Mouse (Mus musculus) forebrain, embryonic 12.5 days (tissue): ENCODE measurements around the gene Rbm7. TPM values are rescaled to one million over a fixed set of nuclear protein-coding genes. Genes with fewer than 3 reads are reported as not detected.
"Not testable (repeated sequence)": the region's sequence is repeated elsewhere in the genome, so short reads cannot be mapped to it uniquely, and the experiment has no call there.

Source experiments
- ATAC-seq: fragments of 200-750 bp; cut with Nextera tagmentation; 2 replicates; pipeline ENCODE4 v1.8.0; 2017; ENCODE audit warnings: moderate TSS enrichment; ENCODE audit not compliant: low FRiP score
- H3K27ac ChIP-seq: fragments of 300-500 bp; sonication (generic); 2 replicates; pipeline ENCODE4 v1.5.1; 2016; ENCODE audit warnings: mild to moderate bottlenecking
- H3K27me3 ChIP-seq: fragments of 300-500 bp; sonication (generic); 2 replicates; pipeline ENCODE4 v1.6.1; 2016; ENCODE audit warnings: mild to moderate bottlenecking
- H3K36me3 ChIP-seq: fragments of 300-500 bp; sonication (generic); replicated peaks from 2 replicates; pipeline ENCODE4 v1.6.1; 2016; ENCODE audit warnings: mild to moderate bottlenecking
- H3K4me1 ChIP-seq: fragments of 300-500 bp; sonication (generic); 2 replicates; pipeline ENCODE4 v1.6.1; 2016
- H3K4me2 ChIP-seq: fragments of 300-500 bp; sonication (generic); 2 replicates; pipeline ENCODE4 v1.6.1; 2016; ENCODE audit warnings: mild to moderate bottlenecking, moderate library complexity
- H3K4me3 ChIP-seq: fragments of 300-500 bp; sonication (generic); replicated peaks from 2 replicates; pipeline ENCODE4 v1.5.1; 2016; ENCODE audit warnings: mild to moderate bottlenecking
- H3K9ac ChIP-seq: fragments of 300-500 bp; sonication (generic); 2 replicates; pipeline ENCODE4 v1.6.1; 2016; ENCODE audit warnings: mild to moderate bottlenecking
- H3K9me3 ChIP-seq: fragments of 300-500 bp; sonication (generic); 2 replicates; pipeline ENCODE4 v1.6.1; 2016
- WGBS: fragments of 180-500 bp; shearing (Covaris S2); methylation state at CpG from one replicate; pipeline ENCODE4 v1.1.7; 2016; 5-methylcytosine and 5-hydroxymethylcytosine counted together
- polyA plus RNA-seq: library from polyadenylated mRNA; unstranded; fragments of >200 nt; fragmentation: Nextera tagmentation; extraction: Ambion mirVana; gene quantifications from 2 replicates; pipeline ENCODE4 v1.2.1, GENCODE M21; 2016

Rbm7 gene
- polyA plus RNA-seq, 1 experiment from 2014 or later = 111 TPM

DNA sequence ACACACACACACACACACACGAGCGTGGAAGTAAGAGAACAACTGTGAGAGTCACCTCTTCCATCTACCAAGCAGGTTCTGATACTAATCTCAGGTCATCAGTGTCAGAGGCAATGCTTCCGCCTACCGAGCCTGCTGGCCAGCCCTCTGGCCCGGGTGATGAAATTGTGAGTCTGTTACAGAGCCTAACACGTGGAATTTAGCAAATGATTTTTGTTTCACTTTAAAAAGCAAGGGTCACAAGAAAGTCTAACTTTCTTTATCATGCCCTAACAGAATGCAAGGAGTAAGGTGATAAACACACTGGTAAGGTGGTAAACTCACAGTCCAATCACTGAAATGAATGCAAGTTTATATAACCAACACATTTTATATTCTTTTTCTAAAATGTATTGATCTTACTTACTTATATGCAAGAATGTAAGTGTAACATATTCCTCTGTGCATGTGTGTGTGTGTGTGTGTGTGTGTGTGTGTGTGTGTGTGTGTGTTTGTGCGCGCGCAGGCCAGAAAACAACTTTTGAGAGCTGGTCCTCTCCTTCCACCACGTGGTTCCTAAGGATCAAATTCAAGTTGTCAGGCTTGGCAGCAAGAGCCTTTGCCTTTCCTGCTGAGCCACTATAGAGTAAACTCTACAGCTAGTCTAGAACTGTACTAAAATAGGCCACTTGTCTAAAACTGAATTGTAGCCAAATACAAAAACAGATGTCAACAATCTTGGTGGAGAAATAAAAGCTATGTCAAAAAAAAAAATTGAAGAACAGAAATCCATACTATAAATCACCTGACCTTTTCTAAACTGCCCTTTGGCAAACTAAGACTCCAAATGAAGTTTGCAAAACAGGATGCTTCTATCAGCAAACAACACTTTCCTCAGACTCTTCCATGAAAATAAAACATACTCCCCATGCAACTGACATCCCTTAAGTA, 18.6 kb downstream of the Rbm7 start:
- Histone ChIP-seq H3K4me1 (peaks cover 13% of the 10 kb centered on the region), H3K9ac (no peak overlapping the region), H3K9me3 (no peaks in the 10 kb centered on the region), H3K27me3 (no peaks in the 10 kb centered on the region), H3K36me3 (peaks cover 16% of the 10 kb centered on the region), H3K27ac (no peak overlapping the region), H3K4me3 (no peak overlapping the region), H3K4me2 (no peak overlapping the region)
- no peak for ATAC-seq
- 94% methylated on average over 10 of the region's 10 CpGs for WGBS

DNA sequence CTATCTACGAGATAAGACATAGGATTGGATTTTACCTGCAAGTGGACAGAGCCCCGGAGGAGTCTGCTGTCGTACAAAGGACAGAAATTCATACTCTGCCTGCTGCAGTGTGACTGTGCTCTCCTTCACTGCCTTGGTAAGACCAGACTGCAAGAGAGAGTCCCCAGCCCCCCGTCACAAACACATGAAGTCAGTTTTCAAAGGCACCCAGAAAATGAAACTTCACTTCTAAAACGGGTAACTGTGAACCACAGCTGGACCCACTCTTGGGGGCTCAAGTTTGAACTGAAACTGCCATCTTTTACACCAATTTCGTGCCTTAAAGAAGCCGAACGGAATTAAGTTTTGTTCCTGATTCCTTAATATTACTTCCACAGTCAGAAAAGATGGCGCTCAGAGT, 20.7 kb downstream of the Rbm7 start:
- Histone ChIP-seq H3K4me1 (0 out of 2 replicates have a peak, but pooled peaks cover 1% of the 10 kb centered on the region), H3K36me3 (peaks cover 30% of the 10 kb centered on the region), H3K4me2 (no peak overlapping the region), H3K4me3 (no peak overlapping the region), H3K9ac (no peak overlapping the region), H3K9me3 (no peaks in the 10 kb centered on the region), H3K27me3 (no peaks in the 10 kb centered on the region), H3K27ac (no peak overlapping the region)
- WGBS = 93% methylated on average over 9 of the region's 9 CpGs
- no peak for ATAC-seq

DNA sequence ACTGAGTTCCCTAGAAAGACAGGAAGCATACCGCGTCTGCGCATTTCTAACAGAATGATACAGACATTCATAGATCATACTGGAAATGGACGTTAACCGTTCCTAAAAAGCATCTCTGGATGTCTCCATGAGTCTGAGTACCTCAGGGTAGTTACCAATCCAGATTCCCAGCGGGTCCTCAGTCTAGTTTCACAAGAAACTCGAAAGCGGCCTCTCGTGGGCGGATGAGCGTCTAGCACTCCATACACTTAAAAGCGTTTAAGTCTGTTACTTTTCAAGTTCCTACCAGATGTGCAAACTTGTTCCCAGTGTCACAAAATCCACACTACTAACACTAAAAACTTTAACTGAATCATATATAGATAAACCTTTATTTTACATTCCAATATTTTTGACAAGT, 22.0 kb downstream of the Rbm7 start:
- no peaks in the 10 kb centered on the region for H3K9me3 ChIP-seq
- no peaks in the 10 kb centered on the region for H3K27me3 ChIP-seq
- peaks cover 28% of the 10 kb centered on the region for H3K36me3 ChIP-seq
- no peak overlapping the region for H3K4me3 ChIP-seq
- ATAC-seq = no peak
- H3K27ac ChIP-seq = no peak overlapping the region
- H3K4me1 ChIP-seq = no peaks in the 10 kb centered on the region
- WGBS = 96% methylated on average over 12 of the region's 12 CpGs
- no peak overlapping the region for H3K9ac ChIP-seq
- no peak overlapping the region for H3K4me2 ChIP-seq

DNA sequence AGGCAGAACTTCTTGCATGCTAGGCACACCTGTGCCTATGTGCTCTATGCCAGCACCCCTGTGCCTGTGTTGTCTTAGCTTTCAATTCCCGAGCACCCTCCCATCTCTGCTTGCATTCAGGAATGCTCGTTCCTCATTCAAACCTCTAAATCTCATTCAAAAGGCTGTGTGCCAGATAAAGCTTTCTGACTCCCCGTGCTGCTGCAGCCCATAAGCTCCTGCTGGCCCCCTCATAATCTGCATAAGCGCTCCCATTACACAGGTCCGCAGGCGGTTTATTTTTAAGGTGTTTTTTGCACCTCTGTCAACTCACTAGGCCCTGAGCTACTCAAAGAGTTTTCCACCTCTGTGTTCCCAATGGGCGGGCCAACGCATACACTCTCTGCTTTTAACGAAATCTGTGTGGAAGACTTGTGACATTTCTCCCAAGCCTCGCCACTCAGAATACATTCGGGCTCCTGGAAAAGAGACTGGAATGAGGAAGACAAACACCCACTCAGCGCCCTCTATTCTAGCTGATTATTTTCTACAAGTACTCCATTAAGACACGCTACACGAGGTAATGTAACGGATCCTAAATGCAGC, 22.6 kb downstream of the Rbm7 start:
- H3K4me1 ChIP-seq = no peaks in the 10 kb centered on the region
- H3K9ac ChIP-seq = no peak overlapping the region
- 77% methylated on average over 15 of the region's 15 CpGs for WGBS
- no peak for ATAC-seq
- H3K9me3 ChIP-seq = no peaks in the 10 kb centered on the region
- H3K4me2 ChIP-seq = no peak overlapping the region
- peaks cover 23% of the 10 kb centered on the region for H3K36me3 ChIP-seq
- no peak overlapping the region for H3K4me3 ChIP-seq
- no peak overlapping the region for H3K27ac ChIP-seq
- no peaks in the 10 kb centered on the region for H3K27me3 ChIP-seq

DNA sequence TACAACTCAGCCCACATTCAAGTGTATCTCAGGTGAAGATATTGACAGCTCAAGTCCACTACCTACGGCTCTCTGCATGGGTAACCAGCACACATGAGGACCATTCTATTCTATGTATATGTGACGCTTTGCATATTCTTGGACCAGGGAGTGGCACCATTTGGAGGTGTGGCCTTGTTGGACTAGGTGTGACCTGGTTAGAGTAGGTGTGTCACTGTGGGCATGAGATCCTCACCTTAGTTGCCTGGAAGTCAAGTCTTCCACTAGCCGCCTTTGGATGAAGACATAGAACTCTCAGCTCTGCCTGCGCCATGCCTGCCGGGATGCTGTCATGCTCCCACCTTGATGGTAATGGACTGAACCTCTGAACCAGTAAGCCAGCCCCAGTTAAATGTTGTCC, 27.6 kb downstream of the Rbm7 start:
- H3K4me1 ChIP-seq, ATAC-seq, H3K9ac ChIP-seq, H3K4me3 ChIP-seq, H3K27ac ChIP-seq, H3K4me2 ChIP-seq, H3K27me3 ChIP-seq, H3K9me3 ChIP-seq: not testable (repeated sequence)
- peaks cover 24% of the 10 kb centered on the region for H3K36me3 ChIP-seq
- 97% methylated on average over 5 of the region's 5 CpGs for WGBS

DNA sequence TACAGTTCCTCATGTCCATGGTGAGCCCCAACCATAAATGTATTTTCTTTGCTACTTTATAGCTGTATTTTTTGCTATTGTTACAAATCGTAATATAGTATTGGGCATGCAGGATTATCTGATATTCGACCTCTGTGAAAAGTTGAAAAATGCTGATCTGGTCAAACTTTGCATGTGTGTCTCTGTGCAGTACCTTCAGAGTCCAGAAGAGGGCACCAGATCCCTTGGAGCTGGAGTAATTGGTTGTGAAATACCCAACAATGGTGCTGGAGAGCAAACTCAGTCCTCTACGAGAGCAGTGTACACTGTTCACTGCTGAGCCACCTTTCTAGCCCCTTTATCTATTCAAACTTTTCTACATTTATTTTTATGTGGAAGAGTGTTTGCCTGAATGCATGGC, 28.3 kb downstream of the Rbm7 start:
- Histone ChIP-seq H3K4me1 (no peaks in the 10 kb centered on the region), H3K27ac (no peak overlapping the region), H3K4me3 (no peak overlapping the region), H3K9me3 (0 out of 2 replicates have a peak, but pooled peaks cover 6% of the 10 kb centered on the region), H3K9ac (no peak overlapping the region), H3K36me3 (peaks cover 24% of the 10 kb centered on the region), H3K4me2 (no peak overlapping the region), H3K27me3 (no peaks in the 10 kb centered on the region)
- no peak for ATAC-seq
- WGBS = 73% methylated on average over 3 of the region's 3 CpGs

DNA sequence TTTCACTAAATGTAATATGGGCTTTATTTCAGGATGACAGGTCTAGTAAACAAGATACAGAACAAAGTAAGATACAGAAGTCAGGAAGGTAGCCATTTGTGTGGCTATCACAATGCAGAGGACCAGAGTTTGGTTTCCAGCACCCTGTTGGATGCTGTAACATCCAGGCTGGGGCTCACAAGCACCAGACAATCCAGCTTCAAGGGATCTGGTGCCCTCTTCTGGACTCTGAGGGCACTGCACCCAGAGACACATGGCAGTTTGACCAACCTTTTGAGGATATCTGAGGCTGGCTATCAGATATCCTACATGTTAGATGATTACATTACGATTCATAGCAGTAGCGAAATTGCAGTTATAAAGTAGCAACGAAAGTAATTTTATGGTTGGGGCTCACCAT, 29.4 kb downstream of the Rbm7 start:
- Histone ChIP-seq H3K36me3 (peaks cover 16% of the 10 kb centered on the region; the same call in 1 of the 2 replicates), H3K27ac (no peak overlapping the region), H3K27me3 (no peaks in the 10 kb centered on the region), H3K4me2 (no peak overlapping the region), H3K9ac (no peak overlapping the region), H3K9me3 (0 out of 2 replicates have a peak, but pooled peaks cover 6% of the 10 kb centered on the region), H3K4me3 (no peak overlapping the region), H3K4me1 (no peaks in the 10 kb centered on the region)
- no peak for ATAC-seq
- WGBS = 95% methylated on average over 3 of the region's 3 CpGs

DNA sequence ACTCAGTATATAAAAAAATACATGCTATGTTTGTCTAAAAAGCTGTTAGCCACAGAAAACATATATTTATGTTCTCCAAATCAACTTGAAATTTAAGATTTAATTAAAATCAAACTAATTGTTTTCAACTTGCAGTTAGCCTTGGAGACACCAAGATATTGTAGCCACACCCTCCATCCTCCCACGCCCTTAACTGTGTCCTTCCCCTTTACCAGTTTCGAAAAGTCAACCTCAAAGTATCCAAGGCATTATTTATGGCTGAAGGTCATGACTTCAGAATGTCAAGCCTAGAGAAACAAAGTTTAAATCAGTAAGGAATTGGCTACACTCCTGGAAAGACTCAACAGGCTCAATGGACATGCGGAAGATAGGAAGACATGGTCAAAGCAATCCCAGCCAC, 33.6 kb downstream of the Rbm7 start:
- 95% methylated on average over 3 of the region's 3 CpGs for WGBS
- no peaks in the 10 kb centered on the region for H3K27me3 ChIP-seq
- ATAC-seq = no peak
- no peak overlapping the region for H3K27ac ChIP-seq
- 0 out of 2 replicates have a peak, but pooled peaks cover 6% of the 10 kb centered on the region for H3K9me3 ChIP-seq
- H3K4me2 ChIP-seq = no peak overlapping the region
- H3K9ac ChIP-seq = no peak overlapping the region
- H3K36me3 ChIP-seq = 0 out of 2 replicates have a peak, but pooled peaks cover 4% of the 10 kb centered on the region
- H3K4me3 ChIP-seq = no peak overlapping the region
- H3K4me1 ChIP-seq = no peaks in the 10 kb centered on the region

DNA sequence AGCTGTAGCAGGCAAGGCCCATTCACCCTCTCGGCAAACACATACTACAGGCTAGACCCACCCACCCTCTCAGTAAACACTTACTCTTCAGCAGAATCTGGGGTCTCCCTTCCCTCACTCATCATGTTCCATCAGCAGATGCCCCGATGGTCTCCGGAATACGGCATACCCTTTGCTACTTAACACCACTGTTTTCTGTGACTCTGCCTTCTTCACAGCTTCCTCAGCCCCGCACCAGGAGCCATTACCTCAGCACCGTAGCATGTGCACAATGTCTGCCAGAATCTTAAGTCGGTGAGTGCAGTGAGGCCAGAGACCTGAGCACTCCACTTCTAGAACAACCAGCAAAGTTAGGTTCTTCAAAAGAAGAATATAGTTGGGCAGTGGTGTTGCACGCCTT, 34.4 kb downstream of the Rbm7 start:
- no peak for ATAC-seq

DNA sequence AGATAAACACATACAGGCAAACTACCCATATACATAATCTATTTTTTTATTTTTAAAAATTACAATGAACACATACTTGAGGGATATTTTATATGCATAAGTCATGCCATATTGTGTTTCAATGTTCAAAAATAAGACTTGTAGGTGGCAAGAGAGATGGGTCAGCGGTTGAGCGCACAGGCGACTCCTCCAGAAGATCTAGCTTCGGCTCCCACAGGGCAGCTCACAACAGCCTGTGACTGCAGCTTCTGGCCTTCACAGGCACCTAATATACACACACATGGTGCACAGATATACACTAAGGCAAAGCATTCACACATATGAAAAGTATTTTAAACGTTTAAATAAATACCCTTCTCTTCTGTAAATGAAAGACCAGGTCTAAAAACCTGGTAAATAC, 35.7 kb downstream of the Rbm7 start:
- 92% methylated on average over 5 of the region's 5 CpGs for WGBS
- H3K9ac ChIP-seq = no peak overlapping the region

More for the DNA sequence above, 34.4 kb downstream of the Rbm7 start:
- H3K36me3 ChIP-seq = 0 out of 2 replicates have a peak, but pooled peaks cover 4% of the 10 kb centered on the region
- 93% methylated on average over 8 of the region's 8 CpGs for WGBS
- H3K4me3 ChIP-seq = no peak overlapping the region
- H3K27me3 ChIP-seq = no peaks in the 10 kb centered on the region
- no peak overlapping the region for H3K27ac ChIP-seq
- H3K9ac ChIP-seq = no peak overlapping the region
- 0 out of 2 replicates have a peak, but pooled peaks cover 4% of the 10 kb centered on the region for H3K9me3 ChIP-seq
- no peaks in the 10 kb centered on the region for H3K4me1 ChIP-seq
- no peak overlapping the region for H3K4me2 ChIP-seq

DNA sequence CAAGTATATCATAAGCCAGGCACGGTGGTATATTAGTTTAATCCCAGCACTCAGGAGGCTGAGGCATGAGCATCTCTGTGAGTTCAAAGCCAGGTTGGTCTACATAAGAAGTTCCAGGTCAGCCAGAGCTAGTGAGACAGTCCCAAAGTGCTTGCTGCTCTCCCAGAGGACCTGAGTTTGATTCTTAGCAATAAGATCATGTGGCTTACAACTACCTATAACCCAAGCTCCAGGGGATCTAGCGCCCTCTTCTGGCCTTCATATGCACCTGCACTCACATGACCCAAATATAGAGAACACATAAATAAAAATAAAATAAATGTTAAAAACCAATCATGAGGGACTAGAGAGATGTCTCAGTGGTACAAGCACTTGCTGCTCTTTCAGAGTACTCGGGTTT, 36.2 kb downstream of the Rbm7 start:
- no peak overlapping the region for H3K4me2 ChIP-seq
- no peak overlapping the region for H3K9ac ChIP-seq
- H3K4me3 ChIP-seq = no peak overlapping the region
- no peaks in the 10 kb centered on the region for H3K27me3 ChIP-seq
- no peaks in the 10 kb centered on the region for H3K36me3 ChIP-seq
- H3K4me1 ChIP-seq = no peaks in the 10 kb centered on the region
- WGBS = 69% methylated on average over 3 of the region's 3 CpGs
- no peak overlapping the region for H3K27ac ChIP-seq
- H3K9me3 ChIP-seq = no peaks in the 10 kb centered on the region
- no peak for ATAC-seq

More for the DNA sequence above, 35.7 kb downstream of the Rbm7 start:
- Histone ChIP-seq H3K27ac (no peak overlapping the region), H3K4me3 (no peak overlapping the region), H3K27me3 (no peaks in the 10 kb centered on the region), H3K36me3 (no peaks in the 10 kb centered on the region), H3K4me2 (no peak overlapping the region), H3K4me1 (no peaks in the 10 kb centered on the region), H3K9me3 (no peaks in the 10 kb centered on the region)
- ATAC-seq = no peak

DNA sequence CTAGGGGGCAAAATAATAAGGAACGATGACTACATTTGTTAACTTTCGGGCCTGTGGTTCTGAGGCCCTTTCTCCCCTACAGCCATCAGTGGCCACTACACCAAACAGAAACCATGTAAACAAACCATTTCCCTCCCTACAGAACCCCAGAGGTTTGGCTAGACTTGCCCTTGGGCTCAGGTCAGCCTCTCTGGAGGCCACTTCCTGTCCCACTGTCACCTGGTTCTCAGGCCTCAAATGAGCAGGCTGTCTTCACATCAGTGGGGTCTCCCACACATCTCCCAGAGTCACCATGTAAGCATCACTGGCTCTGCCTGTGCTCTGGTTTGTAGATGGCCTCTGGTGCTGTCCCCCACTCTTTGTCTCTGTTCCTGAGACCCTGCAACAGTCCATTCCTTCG, 39.1 kb downstream of the Rbm7 start:
- Histone ChIP-seq H3K4me2 (no peak overlapping the region), H3K36me3 (no peaks in the 10 kb centered on the region), H3K27me3 (no peaks in the 10 kb centered on the region), H3K9ac (no peak overlapping the region), H3K4me3 (no peak overlapping the region), H3K4me1 (no peaks in the 10 kb centered on the region), H3K9me3 (no peaks in the 10 kb centered on the region), H3K27ac (no peak overlapping the region)
- 88% methylated on average over 3 of the region's 3 CpGs for WGBS
- no peak for ATAC-seq
